Mouse (Mus musculus) megakaryocyte, adult 5-6 weeks (primary cell): ENCODE measurements around the gene Pip5k1b. TPM values are rescaled to one million over a fixed set of nuclear protein-coding genes. Genes with fewer than 3 reads are reported as not detected.
A peak's percentile ranks its signal among the peaks of the same experiment; 100 is the strongest.

ENCODE experiments used
- ATAC-seq: 2 replicates; pipeline ENCODE4 v1.8.0; 2016; ENCODE audit warnings: mild to moderate bottlenecking, inconsistent platforms; ENCODE audit not compliant: poor library complexity, severe bottlenecking
- total RNA-seq, 2 experiments: library from RNA; stranded (forward) in 1 of 2; stranded (reverse) in 1 of 2; fragments of 153-499, 151-499 nt in 1 of 2; fragments of 221-1000, 200-1000 nt in 1 of 2; gene quantifications; 2 replicates each; pipeline versions ENCODE4 v1.2.3 to v1.2.4; 2015 to 2017

Pip5k1b gene
- total RNA-seq (2015), result 4.9 and 6.2 TPM in 2 replicates
- total RNA-seq (2017), result 4.4 and 4.8 TPM in 2 replicates

DNA sequence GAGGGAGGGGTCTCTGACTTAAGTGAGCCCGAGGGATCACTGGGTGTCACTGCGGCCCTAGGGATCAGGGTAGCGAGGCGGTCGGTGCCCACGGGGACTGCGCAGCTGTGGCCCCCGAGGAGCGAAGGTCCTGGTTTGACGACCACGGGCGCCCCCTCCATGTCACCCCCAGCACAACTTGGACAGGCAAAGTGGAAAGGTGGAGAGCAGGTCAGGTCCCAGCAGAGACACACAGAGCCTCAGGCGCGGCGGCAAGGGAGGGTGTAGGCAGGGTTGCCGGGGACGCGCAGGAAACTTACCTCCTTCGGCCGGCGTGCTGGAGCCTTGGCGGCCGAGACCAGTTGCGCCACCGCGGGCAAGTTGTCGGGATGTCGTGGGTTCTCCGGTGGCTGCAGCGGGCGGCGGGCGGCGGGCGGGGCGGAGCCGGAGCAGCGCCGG lies at the start of gene Pip5k1b:
Gene Pip5k1b (minus strand): TSS at position 407 of the 438 bp plus-strand sequence.
- peak; percentile 45 for ATAC-seq

DNA sequence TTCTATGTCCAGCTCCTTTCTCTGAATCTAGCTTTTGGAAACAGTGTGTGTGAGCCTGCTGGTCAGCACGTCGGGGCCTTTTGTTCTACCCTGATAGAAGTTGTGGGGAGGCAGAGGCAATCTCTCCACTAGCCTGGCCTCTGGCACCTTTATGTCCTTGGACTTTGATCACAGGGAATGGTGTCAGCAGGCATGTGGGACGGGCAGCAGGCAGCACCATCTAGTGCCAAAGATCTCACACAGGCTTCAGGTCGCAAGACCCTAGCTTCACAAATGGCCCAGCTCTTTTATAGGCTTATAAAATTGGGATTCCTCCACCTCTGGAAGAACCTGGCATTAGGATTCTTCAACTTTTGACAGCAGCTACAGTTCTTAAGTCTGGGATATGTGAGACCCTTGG lies 48.4 kb upstream of the Pip5k1b start:
- no peak for ATAC-seq

DNA sequence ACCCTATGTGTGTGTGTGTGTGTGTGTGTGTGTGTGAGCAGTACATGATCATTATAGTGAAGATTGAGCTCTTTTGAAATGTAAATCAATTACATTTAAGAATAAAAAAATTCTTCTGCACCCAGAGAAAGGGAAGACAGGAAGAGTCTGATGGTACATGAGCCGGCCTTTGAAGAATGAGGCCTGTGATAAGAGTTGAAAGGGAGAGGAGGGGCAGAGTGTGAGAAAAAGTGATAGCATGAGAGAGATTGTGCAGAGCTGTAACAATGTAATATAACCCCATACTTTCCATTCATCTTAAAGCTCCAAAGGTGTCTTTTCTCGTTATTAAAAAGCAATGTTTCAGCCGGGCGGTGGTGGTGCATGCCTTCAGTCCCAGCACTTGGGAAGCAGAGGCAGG lies 47.8 kb upstream of the Pip5k1b start:
- ATAC-seq, result no peak

DNA sequence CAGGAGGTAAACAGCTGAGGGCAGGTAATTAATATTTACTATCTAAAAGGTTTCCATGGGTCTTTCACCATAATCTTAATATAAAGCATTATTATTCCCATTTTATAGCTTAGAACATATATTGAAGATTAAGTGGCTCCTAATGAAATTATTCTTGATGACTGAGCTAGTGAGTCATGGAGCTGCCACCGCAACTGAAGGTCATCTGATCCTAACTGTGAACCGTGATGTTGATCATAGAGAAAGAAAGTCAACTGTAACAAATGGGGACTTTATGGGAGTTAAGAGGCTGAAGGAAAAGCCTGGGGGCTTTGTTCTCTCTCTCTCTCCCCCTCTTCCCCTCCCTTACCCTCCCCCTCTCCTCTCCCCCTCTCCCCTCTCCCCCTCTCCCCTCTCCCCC lies 31.1 kb upstream of the Pip5k1b start:
- no peak for ATAC-seq

DNA sequence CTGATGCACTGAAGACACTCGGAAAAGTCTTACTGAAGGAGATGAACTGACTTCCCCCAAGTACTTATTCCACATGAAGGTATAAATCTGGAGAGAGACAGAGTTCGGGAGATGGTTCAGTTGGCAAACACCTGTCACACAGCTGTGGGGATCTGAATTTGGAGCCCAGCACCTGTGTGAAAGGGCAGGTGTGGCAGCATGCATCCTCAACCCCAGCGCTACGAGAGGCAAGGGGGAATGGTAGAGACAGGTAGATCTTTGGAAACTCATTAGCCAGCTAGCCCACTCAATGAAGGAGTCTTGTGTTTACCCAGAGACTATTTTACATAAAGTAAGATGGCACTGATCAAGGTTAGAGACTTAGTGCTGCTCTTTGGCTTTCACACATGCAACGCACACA lies 29.5 kb upstream of the Pip5k1b start:
- no peak for ATAC-seq

DNA sequence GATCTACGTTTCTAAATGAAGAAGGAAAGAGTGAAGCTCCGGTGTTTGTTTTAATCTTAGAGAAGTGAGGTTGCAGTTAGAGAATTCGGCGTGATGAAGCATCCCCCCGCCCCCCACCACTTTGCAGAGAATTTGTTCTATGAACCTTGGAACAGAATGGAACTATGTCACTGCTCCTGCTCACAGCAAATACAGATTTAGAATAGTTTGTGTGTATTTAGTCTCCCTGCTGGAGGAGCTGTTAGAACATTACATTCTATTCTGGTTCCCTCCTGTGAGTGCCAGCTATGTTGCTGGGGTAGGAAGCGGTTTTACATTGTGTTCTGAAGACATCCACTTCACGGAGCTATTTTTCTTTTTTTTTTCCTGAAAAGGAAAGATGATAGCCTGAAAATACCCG lies 28.3 kb upstream of the Pip5k1b start:
- no peak for ATAC-seq

DNA sequence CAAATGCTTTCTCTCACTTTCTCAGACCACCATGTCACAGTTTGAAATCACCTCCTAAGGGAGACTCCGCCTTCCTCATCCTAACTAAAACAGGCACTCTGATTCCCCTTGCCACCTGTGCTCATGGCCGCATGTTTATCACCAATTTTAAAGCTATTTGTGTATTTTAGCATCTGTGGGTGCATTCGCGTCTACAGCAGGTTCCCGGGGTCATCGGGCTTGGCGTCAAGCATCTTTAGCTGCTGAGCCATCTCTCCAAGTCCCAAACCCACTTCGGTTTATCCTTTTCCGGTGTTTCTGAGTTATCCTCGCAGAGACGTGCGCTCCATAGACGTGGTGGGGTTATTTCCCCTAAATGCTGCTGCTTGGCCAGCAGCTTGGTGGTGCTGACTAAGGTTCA lies 20.5 kb upstream of the Pip5k1b start:
- no peak for ATAC-seq

DNA sequence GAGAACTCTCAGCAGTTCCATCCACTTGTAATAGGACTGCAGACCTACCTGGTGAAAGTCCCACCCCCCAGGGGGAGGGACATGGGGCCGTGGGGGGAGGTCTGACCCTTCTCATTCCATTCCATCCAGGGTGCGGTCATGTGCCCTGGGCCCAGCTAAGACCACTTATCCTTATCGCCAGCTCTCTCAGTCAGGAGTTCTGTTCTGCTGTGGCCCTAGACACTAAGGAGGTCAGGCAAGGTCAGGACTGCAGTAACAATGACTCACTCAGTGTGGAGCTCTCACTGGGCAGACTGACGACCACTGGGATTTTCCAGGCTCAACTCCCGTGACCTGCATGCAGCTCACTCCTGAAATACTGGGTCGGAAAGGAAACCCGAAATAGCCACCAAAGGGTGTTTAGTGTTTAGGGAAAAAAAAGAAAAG lies 16.1 kb upstream of the Pip5k1b start:
- ATAC-seq, result no peak

DNA sequence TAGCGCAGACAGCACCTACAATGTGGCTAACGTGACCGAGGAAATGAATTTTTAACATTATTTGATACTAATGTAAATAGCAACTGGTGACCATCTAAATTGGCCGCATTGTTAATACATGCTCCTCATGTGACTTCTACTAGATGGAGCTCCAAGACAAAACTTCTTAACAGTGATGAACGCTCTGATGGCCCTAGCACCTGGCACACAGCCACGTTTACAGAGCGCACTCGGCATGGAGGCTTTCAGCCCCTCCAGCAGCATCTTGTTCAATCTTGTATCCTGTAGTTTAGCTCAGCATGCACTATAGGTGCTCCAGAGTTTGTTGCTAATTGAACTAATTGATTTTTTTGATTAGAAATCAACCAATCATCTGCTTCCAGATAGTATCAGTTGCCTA lies 15.3 kb upstream of the Pip5k1b start:
- ATAC-seq, result no peak

DNA sequence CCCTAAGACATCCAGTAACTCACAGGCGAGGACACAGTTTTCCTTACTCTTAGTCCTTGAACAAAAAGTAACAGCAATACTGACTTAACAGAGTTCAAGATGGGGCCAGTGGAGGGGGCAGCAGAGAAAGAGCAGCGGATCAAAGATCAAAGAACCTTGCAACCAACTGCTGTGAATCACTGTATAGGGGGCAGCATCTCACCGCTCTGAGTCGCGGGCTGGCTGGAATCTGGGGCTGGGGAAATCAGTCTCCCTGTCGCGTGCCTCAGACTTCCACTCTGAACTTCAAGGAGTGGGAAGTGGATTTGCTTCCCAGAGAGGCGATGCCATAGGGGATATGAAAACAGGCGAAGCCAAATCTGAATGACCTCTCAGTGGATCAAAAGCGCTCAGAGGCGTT lies 1.8 kb upstream of the Pip5k1b start:
- no peak for ATAC-seq

DNA sequence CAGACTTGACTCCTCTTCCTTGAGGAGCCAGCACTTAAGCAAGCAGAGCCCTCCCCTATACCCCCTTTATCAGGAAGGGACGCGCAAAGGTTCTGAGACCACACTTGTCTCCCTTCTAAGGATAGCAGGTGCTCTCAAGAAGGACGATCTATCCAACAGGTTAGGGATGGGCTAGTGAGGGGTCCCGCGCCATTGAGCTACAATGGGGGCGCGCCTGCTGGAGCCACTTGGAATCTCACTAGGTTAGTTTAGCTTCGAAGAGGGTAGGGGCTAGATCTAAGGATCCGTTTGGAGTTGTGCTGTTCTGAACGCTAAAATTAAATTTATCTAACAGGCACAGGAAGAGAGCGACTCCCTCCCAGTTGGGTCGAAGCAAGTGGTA lies 904 bp upstream of the Pip5k1b start:
- ATAC-seq, result peak; percentile 2; the same call in 1 of the 2 replicates

DNA sequence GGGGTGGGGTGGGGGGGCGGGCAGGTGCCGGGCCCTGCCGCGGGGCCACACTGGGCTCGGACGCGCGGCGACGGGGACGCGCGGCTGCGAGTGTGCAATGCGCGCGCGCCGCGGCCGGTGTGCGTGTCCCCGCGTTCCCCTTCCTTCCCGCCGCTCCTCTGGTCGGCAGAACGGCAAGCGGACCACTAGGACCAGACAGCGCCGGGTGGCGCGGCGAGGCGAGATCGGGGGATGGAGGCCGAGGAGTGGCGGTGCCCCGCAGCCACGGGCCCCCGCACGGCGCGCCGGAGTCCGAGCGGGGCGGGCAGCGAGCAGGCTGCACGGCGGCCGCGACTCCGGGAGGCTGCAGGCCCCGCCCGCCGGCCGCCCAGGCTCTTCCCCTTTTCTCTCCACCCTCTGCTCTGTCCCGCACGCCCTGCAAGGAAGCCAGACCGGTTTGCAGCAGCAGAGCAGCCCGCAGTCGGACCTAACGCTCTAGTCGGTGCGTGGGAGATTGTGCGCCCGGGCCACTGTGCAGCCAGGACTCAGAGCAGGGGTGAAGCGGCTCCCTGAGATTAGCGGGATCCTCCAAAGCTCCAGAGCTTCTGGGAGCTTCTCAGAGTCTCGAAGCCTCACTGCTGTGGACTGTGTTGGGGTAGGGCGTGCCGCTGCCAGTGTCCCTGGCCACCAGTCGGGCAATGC lies 372 bp upstream of the Pip5k1b start:
- ATAC-seq, result peak; percentile 85

DNA sequence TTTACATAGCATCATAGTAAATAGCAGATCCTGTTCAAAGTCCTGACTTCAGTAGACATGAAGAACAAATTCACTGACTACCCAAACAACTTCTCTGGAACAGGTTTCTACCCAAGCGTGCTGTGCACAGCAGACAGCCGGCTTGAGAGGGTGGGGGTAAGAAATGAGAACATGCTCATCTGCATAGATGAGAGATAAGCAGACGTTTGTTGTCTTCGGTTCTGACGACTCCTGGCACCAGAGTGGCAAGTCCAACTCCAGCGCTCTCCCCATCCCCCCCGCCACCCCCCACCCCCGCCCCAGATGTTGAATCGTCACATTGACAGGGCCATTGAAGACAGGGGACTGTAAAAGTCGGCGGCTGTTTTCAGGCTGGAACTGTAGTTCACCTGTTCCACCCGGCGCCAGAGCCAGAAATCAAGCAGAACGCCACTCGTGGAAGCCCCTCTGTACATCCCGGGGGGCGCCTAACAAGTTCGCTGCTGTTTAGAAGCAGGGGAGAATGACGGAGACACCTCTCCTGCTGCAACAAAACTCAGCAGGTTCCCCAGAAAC lies 684 bp downstream of the Pip5k1b start:
- no peak for ATAC-seq

DNA sequence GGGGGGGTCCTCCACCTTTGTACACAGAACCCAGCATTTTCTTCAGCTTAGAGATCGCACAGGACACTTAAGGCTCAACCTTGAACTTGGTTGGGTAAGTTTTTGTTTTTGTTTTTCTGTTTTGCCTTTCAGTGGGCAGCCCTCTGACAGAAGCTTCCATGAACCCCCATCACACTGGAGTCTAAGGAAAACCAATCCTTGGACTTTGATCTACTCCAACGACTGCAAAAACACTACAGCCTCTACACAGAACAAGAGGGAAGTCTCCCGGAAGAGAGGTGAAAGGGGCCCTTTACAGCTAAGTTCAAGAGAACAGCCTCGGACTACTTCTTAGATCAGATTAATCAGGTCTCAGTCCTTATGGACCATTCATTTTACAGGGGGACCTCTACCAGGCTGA lies 1.2 kb downstream of the Pip5k1b start:
- no peak for ATAC-seq

DNA sequence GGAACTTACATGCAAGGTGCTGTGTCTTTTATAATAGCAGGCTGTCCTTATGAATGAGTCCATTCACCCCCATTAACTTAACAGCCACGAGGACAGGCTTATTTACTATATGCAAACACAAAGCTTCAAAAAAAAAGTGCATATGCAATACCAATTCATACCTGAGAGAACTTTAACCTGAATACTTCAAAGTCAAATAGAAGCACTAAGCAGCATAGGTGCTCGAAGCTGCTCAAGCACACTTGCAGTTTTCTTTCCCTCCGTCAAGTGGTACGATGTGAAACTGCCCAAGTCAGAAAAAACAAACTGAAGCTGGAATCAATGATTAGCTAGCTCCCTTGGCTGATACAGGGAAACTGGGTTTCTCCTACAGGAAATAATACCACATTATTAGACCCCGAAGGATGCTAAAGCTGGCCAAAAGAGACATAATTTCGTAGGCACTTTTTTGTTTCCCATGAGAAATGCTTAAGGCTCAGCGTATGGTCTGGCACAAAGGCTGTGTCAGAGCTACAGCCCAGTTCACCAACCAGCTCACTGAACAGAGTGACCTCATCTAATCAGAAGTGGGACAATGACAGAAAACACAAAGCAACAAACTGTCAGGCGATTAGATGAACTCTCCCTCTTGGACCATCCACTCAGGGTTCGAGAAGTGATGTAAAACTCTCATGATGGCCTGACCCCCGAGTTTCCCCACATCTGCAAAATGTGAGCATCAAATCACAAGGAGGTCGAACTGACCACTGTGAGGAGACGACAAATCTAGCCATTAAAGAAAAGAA lies 2.2 kb downstream of the Pip5k1b start:
- ATAC-seq, result no peak

DNA sequence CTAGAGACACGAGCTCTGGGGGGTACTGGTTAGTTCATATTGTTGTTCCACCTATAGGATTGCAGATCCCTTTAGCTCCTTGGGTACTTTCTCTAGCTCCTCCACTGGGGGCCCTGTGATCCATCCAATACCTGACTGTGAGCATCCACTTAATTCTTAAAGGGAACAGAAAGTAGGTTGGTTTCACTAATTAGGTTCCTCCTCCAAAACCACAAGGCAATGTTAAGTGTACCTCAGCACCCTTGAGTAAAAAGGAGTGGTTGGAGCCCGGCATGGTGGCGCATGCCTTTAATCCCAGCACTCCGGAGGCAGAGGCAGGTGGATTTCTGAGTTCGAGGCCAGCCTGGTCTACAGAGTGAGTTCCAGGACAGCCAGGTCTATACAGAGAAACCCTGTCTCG lies 3.0 kb downstream of the Pip5k1b start:
- ATAC-seq, result peak; percentile 36; the same call in 1 of the 2 replicates

DNA sequence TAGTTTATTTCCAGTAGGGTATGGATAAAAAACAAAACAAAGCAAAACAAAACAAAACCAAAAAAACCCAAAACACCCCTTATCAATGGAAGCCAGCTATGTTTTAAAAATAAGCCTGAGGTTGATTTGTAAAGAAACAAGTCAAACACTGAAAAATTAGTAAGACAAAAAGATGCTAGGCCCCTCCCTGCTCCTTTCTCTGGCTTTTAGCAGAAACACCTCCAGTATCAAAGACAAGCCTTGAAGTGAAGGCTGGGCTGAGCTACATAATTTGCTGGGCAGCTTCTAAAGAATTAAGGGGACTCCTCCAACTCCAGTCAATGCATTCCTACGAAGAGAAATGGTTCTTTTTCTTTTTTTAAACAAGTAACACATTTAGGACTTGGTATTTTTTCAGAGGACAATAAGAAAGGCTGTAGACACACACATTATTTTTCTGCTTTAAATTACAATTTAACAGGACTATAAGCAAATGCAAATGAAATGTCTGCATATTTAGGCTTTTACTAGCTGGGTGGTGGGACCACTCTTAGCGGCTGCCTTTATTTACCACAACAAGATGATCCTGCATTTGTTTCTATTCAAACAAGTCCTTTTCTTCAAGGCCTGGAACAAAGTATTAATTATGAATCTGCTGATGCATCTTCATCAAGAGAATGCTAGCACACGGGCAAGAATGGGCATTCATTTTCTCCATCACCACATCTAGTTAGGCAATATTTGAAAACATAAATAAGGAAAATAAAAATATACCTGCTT lies 4.3 kb downstream of the Pip5k1b start:
- ATAC-seq, result no peak

DNA sequence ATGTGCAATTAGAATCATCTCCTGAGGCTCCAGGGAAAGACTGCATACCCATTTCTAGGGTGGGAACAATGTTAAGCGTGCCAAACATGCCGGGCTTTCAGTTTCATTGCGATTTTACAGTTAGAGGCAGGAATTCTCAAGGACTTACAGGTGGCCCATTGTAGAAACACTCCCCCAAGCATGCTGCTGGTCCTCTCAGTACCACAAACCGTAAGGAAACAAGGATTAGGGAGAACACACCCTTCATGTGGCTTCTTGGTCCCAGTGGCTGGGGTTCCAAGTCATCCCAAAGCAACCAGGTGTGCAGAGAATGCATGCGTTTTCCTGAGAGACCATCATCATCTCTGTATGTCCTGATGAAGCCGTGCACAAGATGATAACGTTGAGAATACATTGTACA lies 4.9 kb downstream of the Pip5k1b start:
- ATAC-seq, result no peak

DNA sequence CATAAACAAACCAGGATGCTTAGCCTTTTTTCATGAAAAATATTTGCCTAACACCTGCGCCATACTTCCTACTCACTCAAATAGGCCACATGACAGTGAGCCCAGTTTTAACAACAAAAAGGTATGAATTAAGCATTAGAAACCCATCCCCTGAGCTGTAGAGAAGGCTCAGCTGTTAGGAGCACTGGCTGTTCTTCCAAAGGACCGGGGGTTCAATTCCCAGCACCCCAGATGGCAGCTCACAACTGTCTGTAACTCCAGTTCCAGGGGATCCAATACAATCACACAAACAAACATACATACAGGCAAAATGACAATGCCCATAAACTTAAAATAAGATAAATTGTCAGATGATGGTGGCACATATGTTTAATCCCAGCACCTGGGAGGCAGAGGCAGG lies 5.7 kb downstream of the Pip5k1b start:
- ATAC-seq, result no peak

DNA sequence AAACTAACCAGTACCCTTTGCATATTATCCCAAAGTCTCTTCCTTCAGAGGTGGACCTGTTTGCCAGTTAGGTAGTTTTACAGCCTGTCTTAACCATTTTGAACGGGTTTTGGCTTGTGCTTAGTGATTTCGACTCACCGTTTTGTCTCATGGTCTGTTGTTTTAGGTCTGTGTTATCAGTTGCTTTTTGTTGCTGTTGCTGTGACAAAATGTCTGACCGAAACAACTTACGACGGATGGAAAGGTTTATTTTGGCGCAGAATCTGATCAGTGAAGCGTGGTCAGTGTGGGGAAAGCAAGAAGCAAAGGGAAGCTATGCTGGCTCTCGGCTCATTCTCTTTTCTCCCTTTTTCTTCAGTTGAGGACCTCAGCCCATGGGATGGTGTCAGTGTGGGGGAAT lies 7.3 kb downstream of the Pip5k1b start:
- no peak for ATAC-seq

DNA sequence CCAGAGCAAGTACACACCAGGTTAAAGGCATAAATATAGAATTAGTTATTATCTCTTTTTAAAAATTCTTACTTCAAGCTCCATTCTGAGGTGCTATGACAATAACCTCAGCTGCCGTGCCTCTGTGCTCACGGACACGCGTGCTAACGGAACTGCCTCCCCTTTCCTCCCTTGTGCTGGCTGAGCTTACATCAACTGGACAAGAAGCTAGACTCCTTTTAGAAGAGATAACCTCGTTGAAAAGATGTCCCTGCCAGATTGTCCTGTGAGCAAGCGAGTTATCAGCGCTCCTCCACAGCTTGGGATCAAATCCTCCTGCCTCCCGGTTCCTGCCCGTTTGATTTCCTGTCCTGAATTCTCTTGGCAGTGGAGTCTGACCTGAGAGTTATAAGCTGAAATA lies 9.5 kb downstream of the Pip5k1b start:
- ATAC-seq, result no peak
